Mouse (Mus musculus) induced T-regulatory cell, adult 2 months (primary cell): ENCODE results near the gene Pacs1.
A peak's percentile ranks its signal among the peaks of the same experiment; 100 is the strongest.
"Not testable (repeated sequence)": the region's sequence is repeated elsewhere in the genome, so short reads cannot be mapped to it uniquely, and the experiment has no call there.

Experiments used
- DNase-seq: peaks from one replicate; pipeline ENCODE4 v3.0.0-alpha.2; 2012; ENCODE audit warnings: low read depth

Pacs1 gene

DNA sequence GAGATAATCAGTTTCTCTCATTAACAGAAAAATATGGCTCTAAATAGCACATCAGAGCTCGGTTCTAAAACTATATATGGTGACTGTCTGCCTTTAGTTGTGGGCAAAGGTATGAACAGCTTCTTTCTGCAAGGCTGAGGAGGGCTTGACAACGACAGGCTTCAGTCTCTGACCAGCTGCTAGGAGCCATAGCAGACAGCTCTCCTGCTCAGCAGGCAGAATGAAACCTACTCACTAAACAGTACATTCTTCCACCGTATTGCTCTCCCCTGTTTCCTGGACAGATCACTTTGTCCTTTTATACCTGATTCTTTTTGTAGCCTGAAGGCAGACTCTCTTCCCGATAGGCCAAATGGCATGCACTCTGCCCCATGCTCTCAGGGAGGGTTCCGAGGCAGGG, 121.2 kb downstream of the Pacs1 start:
- no peak for DNase-seq

GRCm38 (mm10) chr19:5151331-5151730, 121.6 kb downstream of the Pacs1 start:
- peak; percentile 72 for DNase-seq

DNA sequence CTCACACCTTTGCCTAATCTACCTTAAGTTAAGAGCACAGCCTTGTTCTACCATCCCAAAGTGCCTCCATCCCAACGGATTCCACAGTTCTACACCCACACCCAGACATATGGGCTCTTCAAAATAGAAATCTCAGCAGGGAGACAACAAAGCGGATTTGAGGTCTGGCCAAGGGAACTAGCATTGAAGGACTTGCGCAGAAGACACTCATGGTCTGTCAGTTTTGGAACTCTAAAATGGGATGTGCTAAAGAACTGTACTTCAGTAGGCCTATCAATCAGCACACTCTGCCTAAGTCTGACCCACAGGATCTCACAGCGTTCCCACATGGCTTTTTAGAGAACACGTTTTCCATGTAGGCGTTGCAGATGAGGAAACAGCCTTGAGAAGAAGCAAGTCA, 122.6 kb downstream of the Pacs1 start:
- no peak for DNase-seq

DNA sequence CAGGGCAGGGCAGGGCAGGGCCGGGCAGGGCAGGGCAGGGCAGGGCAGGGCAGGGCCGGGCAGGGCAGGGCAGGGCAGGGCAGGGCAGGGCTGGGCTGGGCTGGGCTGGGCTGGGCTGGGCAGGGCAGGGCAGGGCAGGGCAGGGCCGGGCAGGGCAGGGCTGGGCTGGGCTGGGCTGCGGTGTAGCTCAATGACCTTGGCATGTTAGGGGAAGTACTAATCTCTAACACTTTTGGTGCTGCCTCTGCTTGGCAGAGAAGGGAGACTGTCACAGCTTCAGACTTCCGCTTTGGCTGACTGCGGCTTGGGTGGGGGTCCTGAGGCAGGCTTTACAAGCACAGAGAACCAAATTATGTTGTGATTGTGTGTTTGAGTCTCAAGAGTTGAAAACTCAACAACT, 123.9 kb downstream of the Pacs1 start:
- DNase-seq: not testable (repeated sequence)

DNA sequence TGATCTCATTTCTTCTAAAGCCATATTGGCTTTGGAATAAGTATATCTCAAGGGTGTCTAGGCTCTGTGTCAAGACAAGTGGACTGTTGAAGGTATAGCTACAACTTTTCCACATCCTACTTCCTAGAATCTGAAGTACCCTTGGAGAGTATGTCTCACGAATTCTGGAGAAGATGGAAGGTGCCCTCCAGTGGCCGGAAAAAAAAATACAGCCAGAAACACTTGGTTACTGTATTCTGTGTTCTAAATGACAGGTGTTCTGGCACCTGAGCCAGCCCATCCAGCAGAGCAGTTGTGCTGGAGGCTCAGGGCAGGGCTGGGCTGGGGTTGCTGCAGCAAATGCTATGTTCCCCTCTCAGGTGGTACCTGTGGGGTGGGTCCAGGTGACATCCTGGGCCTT, 133.3 kb downstream of the Pacs1 start:
- DNase-seq: peak; percentile 73

DNA sequence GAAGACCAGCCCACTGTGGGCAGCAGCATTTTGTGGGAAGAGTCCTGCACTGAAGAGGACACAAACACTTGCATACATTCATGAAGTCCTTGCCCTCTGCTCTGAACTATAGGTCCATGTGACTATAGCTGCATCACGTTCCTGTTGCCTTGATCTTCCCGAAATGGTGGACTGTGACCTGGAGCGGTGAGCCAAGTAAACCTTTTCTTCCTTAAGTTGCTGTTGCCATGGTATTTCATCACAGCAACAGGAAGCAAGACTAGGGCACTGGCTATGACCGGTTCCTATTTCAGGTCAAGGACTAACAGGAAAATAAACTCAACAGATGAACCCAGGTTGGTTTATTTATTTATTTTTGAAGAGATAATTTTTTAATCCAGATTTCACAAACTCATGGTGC, 141.7 kb downstream of the Pacs1 start:
- no peak for DNase-seq

DNA sequence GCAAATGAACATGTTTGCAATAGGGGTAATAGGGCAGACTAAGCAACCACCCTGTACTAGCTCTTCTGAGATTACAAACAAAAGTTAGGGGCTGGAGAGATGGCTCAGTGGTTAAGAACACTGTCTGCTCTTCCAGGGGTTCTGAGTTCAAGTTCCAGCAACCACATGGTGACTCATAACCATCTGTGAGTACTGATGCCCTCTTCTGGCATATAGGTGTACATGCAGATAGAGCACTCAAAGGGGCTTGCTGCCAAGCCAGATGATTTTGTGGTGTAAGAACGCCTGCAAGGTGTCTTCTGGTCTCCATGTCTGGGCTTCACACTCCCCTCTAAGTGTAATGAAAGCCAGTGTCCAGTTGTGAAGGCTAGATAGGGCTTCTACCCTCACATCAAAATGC, 143.1 kb downstream of the Pacs1 start:
- peak; percentile 52 for DNase-seq

- no peak for DNase-seq
These were observed 148.8 kb downstream of the Pacs1 start for GRCm38 (mm10) chr19:5124055-5124614.

- no peak for DNase-seq
These were observed 149.7 kb downstream of the Pacs1 start for GRCm38 (mm10) chr19:5123241-5123640.

- no peak for DNase-seq
These were observed 150.4 kb downstream of the Pacs1 start for GRCm38 (mm10) chr19:5122492-5122891.

DNA sequence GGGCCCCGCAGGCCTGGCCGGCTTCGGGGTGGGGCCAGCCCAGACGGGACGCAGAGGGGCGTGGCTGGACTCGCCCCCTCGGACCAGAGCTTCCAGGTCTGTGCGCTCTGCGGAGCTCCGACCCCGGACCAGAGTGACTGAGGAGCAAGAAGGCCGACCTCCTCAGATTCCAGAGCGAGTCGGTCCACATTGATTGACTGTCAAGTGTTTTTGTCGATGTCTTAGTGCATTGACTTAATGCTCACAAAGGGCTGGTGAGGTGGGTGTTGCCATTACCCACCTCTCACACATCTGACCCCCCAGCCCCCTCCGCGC, 154.6 kb downstream of the Pacs1 start, which contains the start of gene Klc2:
TSS of gene Klc2 (minus strand) at position 177 of the 315 bp plus-strand sequence.
- no peak for DNase-seq

GRCm38 (mm10) chr19:5117494-5118383, 155.2 kb downstream of the Pacs1 start:
- DNase-seq: peak; percentile 84

DNA sequence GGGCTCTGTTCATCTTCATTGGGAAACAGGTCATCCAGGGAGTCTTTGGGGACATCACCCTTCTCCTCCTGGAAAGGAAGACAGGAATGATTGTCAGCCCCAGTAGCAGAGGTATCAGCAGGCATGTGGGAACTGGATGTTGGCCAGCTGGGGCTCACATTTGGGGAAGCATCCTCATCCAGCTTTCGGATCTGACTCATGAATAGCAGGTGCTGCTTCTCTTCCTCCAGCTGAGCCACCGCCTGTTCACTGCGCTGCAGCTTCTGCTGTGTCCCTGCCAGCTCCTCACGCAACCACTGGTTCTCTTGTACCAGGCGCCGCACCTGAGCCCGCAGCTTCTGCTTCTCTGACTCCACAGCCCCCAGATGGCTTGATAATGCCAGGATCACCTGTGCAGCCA, 159.1 kb downstream of the Pacs1 start:
- no peak for DNase-seq

- DNase-seq: peak; percentile 60
These were observed 163.1 kb downstream of the Pacs1 start for GRCm38 (mm10) chr19:5109659-5110453.

DNA sequence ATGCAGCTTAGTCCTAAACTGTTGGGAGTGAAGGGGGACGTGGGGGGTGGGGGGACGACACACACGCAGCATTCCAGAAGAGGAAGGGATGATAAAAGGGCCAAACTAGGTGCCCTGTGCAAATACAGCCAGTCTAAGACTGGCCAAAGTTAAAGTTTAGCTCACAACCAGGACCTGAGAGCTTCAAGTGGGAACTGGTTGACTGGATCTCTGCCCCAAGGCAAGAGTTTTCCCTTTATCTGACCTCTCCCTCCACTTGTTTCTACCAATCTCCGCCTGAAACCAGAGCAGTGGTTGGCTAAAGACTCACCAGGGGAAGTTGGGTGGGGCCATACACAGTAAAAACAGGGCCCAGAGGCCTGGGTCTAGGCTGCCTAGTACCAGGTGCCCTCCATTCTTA, 164.2 kb downstream of the Pacs1 start:
- no peak for DNase-seq

DNA sequence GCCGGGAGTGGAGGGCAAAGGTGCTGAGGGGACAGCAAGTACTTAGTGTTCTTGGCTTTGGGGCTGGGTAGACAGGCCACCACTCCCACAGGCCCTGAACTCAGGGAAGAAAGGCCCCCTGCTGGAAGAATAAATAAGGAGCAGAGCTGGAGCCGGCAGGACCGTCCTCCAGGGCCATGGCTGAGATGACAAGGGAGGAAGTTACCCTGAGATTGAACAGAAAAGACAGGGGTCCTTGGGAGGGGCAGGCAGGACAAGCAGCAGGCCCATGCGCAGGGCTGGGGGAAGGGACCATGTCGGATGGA, 164.7 kb downstream of the Pacs1 start:
- peak; percentile 37 for DNase-seq

- DNase-seq: no peak
These were observed 165.2 kb downstream of the Pacs1 start for GRCm38 (mm10) chr19:5107556-5108270.

DNA sequence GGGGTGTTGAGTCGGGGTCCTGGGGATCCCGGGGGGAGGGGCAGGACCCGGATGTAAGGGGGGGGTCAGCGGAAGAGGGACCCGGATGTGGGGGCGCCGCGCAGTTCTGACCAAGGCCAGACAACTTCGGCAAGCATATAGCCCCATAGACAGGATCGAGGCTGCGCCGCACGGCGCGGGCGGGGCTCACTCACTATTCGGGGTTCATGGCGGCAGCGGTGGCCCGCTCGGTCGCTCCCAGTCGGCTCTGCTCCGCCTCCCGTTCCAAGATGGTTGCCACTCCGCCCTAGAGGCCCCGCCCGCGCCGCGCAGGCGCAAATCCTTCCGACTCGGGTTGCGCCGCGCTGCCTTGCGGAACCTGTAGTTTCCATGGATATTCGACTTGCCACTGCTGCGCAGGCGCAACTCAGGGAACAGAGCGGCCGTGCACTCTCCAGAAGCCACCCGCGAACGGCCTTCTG, 166.2 kb downstream of the Pacs1 start, which contains the start of gene Rab1b:
TSS of gene Rab1b (minus strand) at position 342 of the 461 bp plus-strand sequence.
- DNase-seq: peak; percentile 99

DNA sequence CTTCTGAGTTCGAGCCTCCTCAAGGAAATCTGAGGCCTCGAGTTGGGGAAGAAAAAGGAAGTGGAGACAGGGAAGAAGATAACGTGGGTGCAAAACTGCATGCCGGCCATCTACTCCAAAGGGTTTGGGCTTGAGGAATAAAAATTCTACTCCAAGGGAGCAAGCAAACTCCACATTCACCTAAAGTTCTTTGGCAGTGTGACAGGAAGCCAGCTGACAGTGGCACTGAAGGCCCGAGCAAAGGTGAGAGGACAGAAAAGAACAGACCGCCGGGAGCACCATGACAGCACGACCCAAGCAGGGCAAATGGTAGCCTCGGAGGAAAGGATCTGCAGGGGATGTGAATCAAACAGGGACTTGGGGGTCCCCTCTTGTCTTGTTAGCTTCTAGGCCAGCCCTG, 166.8 kb downstream of the Pacs1 start:
- DNase-seq: no peak

GRCm38 (mm10) chr19:5098363-5099143, 174.4 kb downstream of the Pacs1 start, which contains the start of gene Cnih2:
Cnih2 (minus strand) TSS chr19:5098521.
- DNase-seq: peak; percentile 73
